Mouse (Mus musculus): ENCODE data around the gene Gm20422.

DNA sequence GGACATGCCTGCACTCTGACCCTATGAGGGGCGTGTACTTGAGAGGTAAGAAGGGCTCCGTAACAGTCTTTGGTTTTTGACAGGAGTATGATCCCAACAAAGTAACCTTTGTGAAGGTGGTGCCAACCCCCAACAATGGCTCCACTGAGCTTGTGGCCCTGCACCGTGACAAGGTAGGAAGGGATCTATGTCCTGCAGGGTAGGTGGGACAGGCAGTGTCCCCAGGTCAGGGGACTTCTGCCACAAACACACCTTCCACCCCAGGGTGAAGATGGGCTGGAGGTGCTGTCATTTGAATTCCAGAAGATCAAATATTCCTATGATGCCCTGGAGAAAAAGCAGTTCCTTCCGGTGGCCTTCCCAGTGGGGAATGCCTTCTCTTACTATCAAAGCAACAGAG lies 19.0 kb upstream of the Gm20422 start:
- no peak for TF ChIP-seq CHD2 (IDR thresholded peaks at IDR 0.05; ENCODE audit: low read depth, low read length)
- no peak for TF ChIP-seq MAFK (IDR thresholded peaks at IDR 0.05; ENCODE audit: insufficient read depth, low read depth, low read length)
- no peak for TF ChIP-seq ZNF384 (IDR thresholded peaks at IDR 0.05; ENCODE audit: low read depth, low read length)
- no peak for TF ChIP-seq HCFC1 (IDR thresholded peaks at IDR 0.05; ENCODE audit: borderline replicate concordance, insufficient read depth, low read length)
- no peak for TF ChIP-seq ZC3H11A (IDR thresholded peaks at IDR 0.05; ENCODE audit: borderline replicate concordance, low read depth, low read length)

All from ES-E14 (cell line).